Mouse (Mus musculus): ENCODE measurements around the gene Zcchc24. TPM values are rescaled to one million over a fixed set of nuclear protein-coding genes. Genes with fewer than 3 reads are reported as not detected.
A peak's percentile ranks its signal among the peaks of the same experiment; 100 is the strongest.

Zcchc24 gene
- total RNA-seq, 1 experiment from 2014 or later = 10.1 TPM

DNA sequence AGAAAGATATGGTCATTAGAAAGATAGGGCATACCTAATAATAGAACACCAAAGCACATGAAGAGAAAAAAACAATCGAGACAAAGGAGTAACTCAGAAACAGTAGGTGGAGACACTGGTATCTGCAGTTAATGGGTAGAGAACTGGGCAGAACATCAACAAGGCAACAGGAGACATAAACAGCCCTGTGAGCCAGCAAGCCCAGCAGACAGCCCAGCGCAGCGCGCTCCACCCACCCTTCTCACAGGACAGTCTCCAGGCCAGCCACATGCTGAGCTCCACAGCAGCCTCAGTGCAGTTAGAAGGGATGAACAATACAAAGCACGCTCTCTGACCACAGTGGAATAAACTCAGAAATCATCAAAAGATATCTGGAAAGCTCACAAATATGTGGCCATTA is 15.8 kb downstream of the Zcchc24 start:
- ATAC-seq (ENCODE audit: extremely low read depth, insufficient number of reproducible peaks, low FRiP score, poor library complexity, severe bottlenecking) = no peak

DNA sequence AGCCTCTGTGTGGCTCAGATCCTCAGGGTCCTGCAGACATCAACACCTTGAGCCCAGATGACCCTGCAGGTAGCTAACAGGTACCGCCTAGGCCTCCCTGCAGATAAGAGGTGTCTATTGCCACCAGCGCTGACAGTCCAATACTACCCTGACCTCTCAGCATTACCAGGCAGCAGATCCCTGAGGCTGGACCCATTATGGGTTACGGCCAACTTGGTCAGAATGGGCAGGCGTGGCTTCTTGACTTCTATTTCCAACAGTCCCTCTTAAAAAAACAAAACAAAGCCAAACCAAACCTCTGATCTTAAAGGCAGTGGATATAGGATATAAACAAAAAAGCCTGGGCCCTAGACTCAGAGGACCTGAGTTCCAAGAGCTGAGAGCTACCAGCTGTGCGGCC is 17.8 kb downstream of the Zcchc24 start:
- ATAC-seq (ENCODE audit: extremely low read depth, insufficient number of reproducible peaks, low FRiP score, poor library complexity, severe bottlenecking) = no peak

DNA sequence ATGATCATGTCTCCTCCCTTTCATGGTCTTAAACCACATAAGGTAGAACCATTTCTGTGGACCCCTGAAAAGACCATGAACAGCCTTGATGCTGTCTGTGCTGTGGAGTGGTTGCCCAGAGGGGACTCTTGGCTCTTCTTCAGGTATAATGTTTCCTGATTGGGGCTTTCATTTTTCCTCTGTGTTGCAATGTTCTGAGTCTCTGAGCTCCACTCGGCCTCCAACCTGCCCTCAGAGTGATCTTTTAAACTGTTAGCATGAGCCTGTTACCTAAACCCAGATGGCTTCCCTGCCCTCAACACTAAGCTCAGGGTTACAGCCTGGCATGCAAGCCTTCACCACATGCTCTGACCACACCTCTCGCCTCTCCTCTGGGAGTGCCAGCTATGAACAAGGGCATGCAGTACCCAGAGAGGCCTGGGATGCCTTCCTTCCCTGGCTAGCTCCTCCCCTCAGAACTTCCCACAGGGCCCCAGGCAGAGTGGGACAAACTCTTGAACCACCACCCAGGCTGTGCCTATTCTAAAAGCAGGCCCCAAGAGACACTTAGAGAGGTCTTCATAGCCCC is 18.3 kb downstream of the Zcchc24 start:
- ATAC-seq (ENCODE audit: extremely low read depth, insufficient number of reproducible peaks, low FRiP score, poor library complexity, severe bottlenecking) = no peak

DNA sequence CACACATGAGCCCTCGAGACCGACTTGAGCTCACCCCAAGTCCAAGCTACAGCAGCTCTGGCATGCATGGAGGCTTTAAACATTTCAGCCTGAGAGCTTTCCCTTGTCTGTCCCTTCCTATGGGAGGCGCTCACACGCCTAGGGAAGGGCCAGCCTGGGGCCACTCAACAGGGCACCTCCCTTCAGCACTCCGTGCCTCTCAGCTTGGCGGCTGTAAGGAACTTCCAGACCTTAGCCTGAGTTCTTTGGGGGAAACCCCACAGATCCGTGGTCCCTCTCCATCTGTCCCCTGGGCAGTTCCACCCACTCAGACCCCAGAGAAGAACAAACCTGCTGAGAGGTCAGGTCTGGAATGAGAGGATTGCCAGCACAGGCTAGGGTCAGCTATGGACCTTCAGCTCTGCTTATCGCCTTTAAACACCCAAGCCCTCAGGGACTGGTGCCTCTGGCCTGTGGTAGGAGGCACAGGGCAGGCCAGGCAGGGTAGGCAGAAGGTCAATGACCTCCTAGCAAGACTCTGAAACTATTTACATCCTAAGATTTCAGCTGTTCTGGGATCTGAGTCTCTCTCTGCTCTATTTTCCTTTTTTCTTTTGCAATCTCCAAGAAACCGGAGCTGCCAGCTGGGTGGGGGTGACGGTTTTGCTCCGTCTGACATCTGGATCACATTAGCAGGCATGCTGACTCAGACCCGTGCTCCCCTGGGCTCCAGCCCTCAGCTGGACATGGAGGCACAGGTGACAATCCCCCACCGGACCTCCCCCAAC is 19.5 kb downstream of the Zcchc24 start:
- ATAC-seq (ENCODE audit: extremely low read depth, insufficient number of reproducible peaks, low FRiP score, poor library complexity, severe bottlenecking) = no peak

DNA sequence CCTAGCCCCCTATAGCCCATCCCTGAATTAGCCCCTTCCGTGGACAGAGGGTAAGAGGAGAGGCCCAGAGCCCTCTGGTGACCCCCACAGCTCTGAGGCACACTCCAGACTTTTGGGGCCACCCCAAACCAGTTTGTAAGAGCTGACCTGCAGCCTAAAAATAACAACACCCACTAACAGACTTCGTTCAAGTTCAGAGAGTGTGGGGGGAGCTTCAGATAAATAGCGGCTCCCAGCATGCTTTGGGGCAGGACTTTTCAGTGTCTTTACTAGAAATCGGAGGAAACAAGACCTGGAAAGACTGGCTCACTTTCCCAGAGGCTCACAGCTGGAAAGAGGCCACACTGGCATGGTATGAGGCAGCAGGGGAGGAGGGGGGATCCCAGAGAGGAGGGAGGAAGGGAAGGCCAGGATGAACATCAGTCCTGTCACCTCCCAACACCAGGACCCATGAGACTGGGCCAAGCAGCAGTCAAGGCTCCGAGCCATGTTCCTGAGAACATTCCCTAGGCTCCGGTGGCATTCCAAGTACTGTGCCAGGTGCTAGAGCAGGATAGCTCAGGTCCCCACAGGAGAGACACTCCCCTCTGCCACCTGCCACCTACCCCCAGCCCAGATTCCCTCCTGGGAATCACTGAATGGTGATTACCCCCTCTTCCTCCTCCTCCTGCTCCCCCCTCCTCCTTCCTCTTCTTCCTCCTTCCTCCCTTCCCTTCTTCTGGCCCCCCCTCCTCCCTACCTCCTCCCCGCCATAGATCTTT is 20.7 kb downstream of the Zcchc24 start:
- ATAC-seq (ENCODE audit: extremely low read depth, insufficient number of reproducible peaks, low FRiP score, poor library complexity, severe bottlenecking) = 0 out of 2 replicates have a peak, but pooled peaks have one; percentile 17

DNA sequence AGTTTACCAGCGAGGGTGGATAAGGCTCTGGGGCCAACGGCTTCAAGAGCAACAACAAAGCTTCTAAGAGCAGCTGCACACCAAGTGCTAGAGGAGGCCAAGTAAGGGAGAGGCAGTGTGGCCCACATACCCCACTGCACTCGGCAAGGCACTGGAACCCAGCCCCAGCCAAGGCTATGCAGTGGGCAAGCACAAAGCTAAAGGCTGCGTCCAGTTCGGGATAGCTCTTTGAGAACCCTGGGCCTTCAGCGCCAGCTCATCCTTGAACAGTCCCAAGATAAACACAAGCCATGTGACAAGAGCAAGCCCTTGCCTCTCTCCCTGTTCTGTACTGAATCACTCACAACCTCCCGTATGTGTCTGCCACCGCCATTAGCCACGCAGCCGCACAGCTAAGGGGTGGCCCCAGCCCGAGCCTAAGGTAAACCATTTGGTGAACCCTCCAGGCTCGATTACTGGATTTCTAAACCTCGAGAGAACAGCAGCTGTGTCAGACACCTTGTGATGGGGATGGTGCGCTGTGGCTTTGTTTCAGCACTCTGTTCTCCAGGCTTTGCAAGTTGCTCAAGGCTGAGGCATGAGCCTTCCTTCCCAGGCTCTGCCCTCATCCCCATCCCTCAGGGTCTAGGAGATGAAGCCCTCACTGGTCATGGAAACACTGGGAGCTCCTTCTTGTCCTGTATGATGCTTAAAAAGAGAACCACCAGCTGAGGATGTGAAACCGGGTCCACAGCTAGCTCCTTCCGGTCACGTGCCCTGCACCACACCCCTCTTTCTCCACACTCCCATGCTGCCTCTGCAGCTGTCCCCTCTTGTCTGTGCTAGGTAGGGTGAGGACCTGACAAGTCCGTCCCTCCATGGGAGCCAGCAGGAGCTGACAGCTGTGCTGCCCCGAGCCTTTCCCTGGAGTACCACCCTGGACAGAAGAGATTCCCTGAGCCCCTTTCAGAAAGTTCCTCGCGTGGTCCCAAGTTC is 21.6 kb downstream of the Zcchc24 start:
- ATAC-seq (ENCODE audit: extremely low read depth, insufficient number of reproducible peaks, low FRiP score, poor library complexity, severe bottlenecking) = peak; percentile 86

DNA sequence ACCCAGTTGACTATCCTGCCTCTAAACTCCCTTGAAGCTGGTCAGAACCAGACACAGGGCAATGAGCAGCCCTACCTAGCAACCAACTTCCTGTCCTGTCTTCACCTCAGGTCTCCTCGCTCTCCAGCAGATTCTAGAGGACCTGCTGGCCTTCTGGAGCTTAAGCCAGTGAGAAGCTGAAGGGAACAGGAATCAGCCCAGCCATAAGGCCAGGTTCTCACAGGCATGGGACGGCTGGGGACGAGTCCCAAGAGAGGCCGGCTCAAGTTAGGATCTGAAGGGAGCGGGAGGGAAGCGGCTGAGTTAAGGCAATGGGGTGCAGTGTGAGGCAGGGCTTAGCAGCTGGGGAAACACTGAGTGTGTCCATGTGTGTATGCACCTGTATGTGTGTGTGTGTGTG is 22.5 kb downstream of the Zcchc24 start:
- ATAC-seq (ENCODE audit: extremely low read depth, insufficient number of reproducible peaks, low FRiP score, poor library complexity, severe bottlenecking) = no peak

DNA sequence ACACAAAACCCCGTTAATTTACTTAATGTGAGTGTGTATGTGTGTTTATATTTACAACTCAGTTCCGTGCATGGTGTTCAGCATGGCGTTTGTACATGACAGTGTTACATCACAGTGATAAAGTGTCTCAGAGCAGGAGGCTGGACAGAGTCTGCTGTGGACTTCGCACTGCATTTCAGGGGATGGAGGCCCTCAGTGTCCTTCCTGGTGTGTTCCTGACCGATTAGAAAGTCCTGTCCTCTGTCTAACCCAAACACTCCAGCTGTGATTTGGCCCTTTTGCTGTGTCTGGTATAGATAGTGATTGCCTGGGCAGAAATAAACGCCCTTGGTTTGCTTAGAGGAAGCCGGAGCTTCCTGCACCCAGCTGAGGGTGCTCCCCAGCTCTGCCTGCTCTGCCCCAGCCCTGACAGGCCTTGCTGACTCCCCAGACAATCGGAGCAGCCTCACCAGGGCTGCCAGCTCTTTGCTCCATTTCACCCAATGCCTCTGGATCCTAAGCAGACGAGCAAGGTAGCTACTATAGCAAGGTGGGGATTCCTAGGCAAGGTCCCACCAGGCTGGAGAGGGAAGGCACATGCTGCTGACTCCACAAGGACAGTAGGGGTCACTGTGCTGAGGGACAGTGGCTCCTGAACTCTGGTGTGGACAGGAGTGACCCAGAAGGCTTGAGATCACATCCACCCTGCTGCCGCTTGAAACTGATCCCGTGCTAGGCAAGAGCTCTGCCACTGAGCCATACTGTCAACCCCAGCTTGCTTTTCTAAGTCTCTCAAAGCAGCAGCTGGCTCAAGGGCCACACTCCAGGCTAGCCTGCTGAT is 23.3 kb downstream of the Zcchc24 start:
- no peak for ATAC-seq (ENCODE audit: extremely low read depth, insufficient number of reproducible peaks, low FRiP score, poor library complexity, severe bottlenecking)

DNA sequence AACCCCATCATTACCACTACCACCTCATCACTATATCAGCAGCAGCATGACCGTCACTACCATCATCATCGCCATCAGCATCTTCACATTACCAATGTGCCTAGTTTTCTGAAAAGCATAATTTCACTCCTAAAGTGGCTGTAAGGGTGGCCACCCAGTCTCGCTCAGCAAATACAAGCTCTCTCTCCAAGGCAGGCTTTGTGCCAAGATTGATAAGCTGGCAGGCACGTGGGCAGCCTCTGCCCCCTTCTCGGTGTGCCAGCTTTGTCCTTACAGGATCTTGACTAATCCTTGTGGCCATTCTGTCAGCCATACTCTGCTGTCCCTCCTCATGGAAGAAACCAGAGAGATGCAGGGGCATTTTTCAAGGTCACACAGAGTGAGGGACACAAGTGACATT is 25.9 kb downstream of the Zcchc24 start:
- no peak for ATAC-seq (ENCODE audit: extremely low read depth, insufficient number of reproducible peaks, low FRiP score, poor library complexity, severe bottlenecking)

DNA sequence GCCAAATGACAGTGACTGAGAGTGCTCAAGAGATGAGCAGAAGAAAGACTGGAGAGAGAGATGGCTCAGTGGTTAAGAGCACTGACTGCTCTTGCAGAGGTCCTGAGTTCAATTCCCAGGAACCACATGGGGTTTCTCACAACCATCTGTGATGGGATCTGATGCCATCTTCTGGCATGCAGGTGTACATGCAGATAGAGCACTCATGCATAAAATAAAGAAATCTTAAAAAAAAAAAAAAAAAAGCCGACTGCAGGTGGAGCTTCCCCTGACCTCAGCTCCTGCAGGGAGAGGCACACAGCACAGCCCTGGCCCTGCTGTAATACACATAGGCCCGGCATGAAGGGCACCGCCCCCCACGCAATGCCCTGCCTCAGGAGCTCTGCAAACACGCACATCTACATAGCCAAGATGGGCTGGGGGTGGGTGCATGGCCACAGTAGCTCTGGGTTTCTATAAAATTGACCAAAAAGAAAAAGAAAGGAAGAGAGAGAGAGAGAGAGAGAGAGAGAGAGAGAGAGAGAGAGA is 26.9 kb downstream of the Zcchc24 start:
- no peak for ATAC-seq (ENCODE audit: extremely low read depth, insufficient number of reproducible peaks, low FRiP score, poor library complexity, severe bottlenecking)

DNA sequence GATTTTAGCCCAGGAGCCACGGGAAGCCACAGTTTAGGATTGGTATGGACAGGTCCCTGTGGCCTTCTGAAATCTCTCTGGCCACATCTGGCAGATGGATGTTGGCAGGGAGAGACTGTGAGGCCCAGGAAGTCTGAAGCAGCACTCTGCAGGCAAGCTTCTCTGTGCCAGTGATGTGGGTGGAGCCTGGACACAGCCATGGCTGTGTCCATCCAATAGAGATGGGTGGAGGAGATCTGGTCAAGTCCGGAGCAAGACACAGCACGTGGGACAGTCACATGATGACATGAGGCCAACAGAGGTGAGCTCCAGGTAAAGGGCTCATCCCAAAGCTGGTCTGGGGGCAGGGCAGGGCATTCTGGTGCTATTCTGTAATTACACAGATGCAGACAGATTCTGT is 27.6 kb downstream of the Zcchc24 start:
- ATAC-seq (ENCODE audit: extremely low read depth, insufficient number of reproducible peaks, low FRiP score, poor library complexity, severe bottlenecking) = no peak

DNA sequence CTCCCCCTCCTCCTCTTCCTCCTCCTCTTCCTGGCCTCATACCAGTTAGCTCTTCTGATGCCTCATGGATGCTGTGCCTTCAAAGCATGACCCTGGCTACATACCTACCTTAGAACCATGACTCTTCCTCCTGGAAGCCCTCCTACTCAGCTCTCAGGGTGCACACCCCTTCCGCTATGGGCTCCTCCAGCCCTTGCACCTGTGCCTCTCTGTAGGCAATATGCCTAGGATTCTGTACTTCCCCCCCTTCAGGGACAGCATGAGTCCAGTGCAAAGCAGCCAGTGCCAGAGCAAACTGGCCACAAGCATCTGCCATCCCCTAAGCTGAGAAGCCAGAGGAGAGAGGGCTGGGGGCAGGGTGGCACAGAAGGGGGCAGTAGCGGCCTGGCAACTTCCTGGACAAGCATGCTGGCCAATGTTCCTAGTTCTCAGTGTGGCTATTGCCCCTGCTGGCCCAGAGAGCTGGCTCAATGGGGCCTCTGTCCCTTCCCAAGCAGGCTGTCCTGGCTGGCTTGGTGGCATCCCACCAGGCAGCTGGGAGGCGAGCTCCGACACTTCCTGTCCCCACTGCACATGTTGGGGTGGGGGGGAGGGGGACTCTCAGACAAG is 28.8 kb downstream of the Zcchc24 start:
- no peak for ATAC-seq (ENCODE audit: extremely low read depth, insufficient number of reproducible peaks, low FRiP score, poor library complexity, severe bottlenecking)

DNA sequence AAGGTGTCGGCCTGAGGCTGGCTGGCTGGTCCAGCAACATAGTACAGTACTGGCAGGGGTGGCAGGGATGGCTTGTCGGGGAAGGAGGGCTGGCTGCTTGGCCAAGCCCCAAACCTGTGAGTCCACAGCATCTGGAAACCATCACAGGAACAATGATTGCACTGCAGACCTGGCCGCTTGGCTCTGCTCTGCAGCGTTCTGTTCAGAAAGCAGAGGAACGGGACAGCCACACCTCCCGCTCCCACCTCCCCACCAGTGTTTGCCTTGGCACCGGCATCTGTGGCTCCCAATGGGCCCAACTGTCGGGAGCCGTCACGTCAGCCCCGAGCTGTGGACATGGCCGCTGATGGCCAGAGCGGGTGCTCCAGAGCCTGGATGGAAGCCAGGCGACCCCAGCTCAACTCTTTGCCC is 30.2 kb downstream of the Zcchc24 start:
- ATAC-seq (ENCODE audit: extremely low read depth, insufficient number of reproducible peaks, low FRiP score, poor library complexity, severe bottlenecking) = no peak

DNA sequence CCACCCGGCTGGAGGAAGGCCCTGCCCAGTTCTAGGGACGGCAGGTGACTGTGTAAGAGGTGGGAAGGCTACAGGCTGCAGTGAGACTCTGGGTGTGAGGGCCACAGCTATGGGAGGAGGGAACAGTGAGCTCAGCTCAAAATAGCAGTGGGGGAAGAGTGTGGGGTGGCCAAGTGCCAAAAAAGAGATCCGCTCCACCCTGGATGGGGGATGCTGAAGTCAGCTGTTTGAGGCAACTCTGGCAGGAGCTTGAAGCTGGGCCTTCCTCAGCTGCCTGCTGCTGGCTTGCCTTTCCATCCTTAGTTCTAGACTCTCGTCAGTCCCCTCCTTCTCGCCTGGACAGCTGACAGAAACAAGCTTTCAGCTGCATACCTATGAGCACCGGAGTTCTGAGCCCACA is 32.2 kb downstream of the Zcchc24 start:
- ATAC-seq (ENCODE audit: extremely low read depth, insufficient number of reproducible peaks, low FRiP score, poor library complexity, severe bottlenecking) = no peak

DNA sequence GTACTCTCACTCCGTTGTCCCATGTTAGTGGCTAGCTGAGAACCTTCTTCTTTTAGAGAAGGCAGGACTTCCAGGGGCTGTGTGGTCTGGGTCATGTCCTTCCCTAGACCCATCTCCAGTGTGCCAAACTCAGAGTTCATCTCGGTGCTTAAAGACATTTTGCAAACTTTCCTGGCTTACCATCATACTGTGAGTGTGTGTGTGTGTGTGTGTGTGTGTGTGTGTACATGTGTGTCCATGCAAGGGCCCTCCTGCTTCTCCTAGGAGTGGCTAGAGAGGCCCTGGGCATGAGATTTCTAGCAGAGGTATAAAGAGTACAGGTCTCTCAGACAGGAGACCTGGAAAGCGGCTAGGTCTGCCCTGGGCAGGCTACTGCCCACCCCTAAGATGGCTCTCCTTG is 32.7 kb downstream of the Zcchc24 start:
- ATAC-seq (ENCODE audit: extremely low read depth, insufficient number of reproducible peaks, low FRiP score, poor library complexity, severe bottlenecking) = no peak

DNA sequence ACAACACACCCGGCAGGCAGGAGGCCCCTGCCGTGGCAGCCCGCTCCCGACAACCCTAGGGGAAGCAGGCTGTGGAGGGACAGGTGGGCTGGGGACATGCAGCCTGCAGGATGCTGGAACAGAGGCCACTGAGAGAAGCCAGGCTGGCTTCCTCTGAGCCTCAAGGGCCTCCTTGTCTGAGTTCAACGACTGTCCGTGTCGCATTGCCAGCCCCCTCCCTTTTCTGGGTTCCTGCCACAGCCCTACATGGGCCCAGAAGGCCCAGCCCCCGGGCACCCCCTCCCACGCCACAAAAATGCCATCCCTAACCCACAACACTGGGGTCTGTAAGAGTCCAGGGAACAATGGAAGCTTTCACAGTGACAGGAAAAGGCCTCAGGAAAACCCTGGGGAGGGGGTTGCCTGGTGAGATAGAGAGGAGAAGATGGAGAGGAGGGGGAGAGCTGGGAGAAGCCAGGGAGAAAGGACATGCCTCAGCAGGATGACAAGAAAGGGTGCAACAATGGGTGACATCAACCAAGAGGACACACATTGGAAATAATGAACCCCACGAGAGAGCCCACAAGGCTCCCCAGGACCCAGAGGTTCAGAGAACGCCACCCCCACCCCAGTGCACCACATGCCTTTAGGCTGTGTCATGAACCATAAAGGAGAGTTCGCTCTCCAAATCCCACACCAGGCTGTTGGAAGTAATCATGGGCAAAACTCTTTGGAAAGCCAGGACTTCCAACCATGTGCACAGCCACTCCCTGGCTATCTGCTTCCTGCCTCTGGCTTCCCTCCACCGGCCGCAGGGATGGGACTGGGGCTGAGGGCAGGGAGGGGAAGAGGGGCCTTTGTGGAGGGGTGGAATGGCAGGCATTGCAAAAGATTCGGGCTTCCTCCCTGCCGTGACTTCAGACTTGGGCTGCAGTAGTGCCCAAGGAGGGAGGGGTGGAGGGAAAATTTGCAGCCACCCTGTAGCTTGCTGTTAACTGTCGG is 33.8 kb downstream of the Zcchc24 start:
- ATAC-seq (ENCODE audit: extremely low read depth, insufficient number of reproducible peaks, low FRiP score, poor library complexity, severe bottlenecking) = no peak

DNA sequence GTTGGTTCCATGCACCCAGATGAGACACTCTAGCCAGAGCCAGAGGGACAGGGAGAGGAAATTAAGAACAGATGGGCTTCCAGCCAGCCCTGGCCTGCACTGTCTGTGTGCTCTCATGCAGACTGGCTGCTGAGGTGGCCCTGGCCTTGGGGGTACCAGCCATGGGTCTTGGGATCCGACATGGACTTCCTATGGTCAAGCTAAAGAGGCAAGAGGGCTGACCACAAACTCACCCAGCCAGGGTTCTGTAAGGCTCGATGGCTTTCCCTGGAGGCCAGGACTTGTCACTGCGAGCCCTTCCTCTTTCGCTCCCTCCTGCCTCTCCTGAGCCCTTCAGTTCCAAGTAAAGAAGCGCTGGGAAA is 41.7 kb downstream of the Zcchc24 start:
- no peak for ATAC-seq (ENCODE audit: extremely low read depth, insufficient number of reproducible peaks, low FRiP score, poor library complexity, severe bottlenecking)

All from neutrophil, adult 5-6 weeks (primary cell).